Mouse (Mus musculus) common myeloid progenitor, adult 5-6 weeks (primary cell): ENCODE results near the gene Zranb1. TPM values are rescaled to one million over a fixed set of nuclear protein-coding genes. Genes with fewer than 3 reads are reported as not detected.

Source experiments
- ATAC-seq: replicated peaks from 2 replicates; pipeline ENCODE4 v1.8.0; 2016; ENCODE audit warnings: low read depth, mild to moderate bottlenecking, moderate TSS enrichment, inconsistent platforms; ENCODE audit not compliant: poor library complexity, severe bottlenecking
- total RNA-seq: library from RNA; stranded (forward); fragments of 200-1000, 187-1606 nt; gene quantifications from 2 replicates; pipeline ENCODE4 v1.2.3, GENCODE M21; 2017

Gene Zranb1
- total RNA-seq, 1 experiment from 2014 or later, result 58.6 TPM

GRCm38 (mm10) chr7:132925227-132925626 is 5.7 kb upstream of the Zranb1 start:
- ATAC-seq, result no peak

GRCm38 (mm10) chr7:132927201-132927600 is 3.7 kb upstream of the Zranb1 start:
- no peak for ATAC-seq

GRCm38 (mm10) chr7:132930055-132930454 is 887 bp upstream of the Zranb1 start:
- ATAC-seq, result no peak

GRCm38 (mm10) chr7:132931560-132932351 is 814 bp downstream of the Zranb1 start:
- ATAC-seq, result peak; percentile 26

GRCm38 (mm10) chr7:132933331-132933730 is 2.4 kb downstream of the Zranb1 start:
- ATAC-seq, result no peak

GRCm38 (mm10) chr7:132934743-132935142 is 3.8 kb downstream of the Zranb1 start:
- no peak for ATAC-seq

GRCm38 (mm10) chr7:132939118-132939517 is 8.2 kb downstream of the Zranb1 start:
- no peak for ATAC-seq

GRCm38 (mm10) chr7:132940569-132940968 is 9.6 kb downstream of the Zranb1 start:
- no peak for ATAC-seq

- ATAC-seq, result no peak
These were observed 19.0 kb downstream of the Zranb1 start for GRCm38 (mm10) chr7:132949968-132950367.

- no peak for ATAC-seq
These were observed 19.7 kb downstream of the Zranb1 start for GRCm38 (mm10) chr7:132950613-132951012.

GRCm38 (mm10) chr7:132964395-132964794 is 33.5 kb downstream of the Zranb1 start:
- no peak for ATAC-seq

- ATAC-seq, result no peak
These were observed 34.8 kb downstream of the Zranb1 start for GRCm38 (mm10) chr7:132965707-132966106.

GRCm38 (mm10) chr7:132972079-132972478 is 41.1 kb downstream of the Zranb1 start:
- ATAC-seq, result no peak

GRCm38 (mm10) chr7:132976079-132976478 is 45.1 kb downstream of the Zranb1 start:
- ATAC-seq, result no peak

GRCm38 (mm10) chr7:132977981-132978380 is 47.0 kb downstream of the Zranb1 start:
- no peak for ATAC-seq

GRCm38 (mm10) chr7:132982639-132983038 is 51.7 kb downstream of the Zranb1 start:
- ATAC-seq, result no peak

GRCm38 (mm10) chr7:132989839-132990238 is 58.9 kb downstream of the Zranb1 start:
- ATAC-seq, result no peak

- ATAC-seq, result no peak
These were observed 60.4 kb downstream of the Zranb1 start for GRCm38 (mm10) chr7:132991240-132991900.

GRCm38 (mm10) chr7:132992967-132993615 is 62.1 kb downstream of the Zranb1 start:
- no peak for ATAC-seq

GRCm38 (mm10) chr7:132994120-132994519 is 63.2 kb downstream of the Zranb1 start:
- ATAC-seq, result no peak

- no peak for ATAC-seq
These were observed 63.8 kb downstream of the Zranb1 start for GRCm38 (mm10) chr7:132994628-132995191.
